Mouse (Mus musculus) neural tube, embryonic 14.5 days (tissue): ENCODE data around the gene Cdipt. TPM values are rescaled to one million over a fixed set of nuclear protein-coding genes. Genes with fewer than 3 reads are reported as not detected.

Source experiments
- ATAC-seq: fragments of 200-750 bp; cut with Nextera tagmentation; 2 replicates; pipeline ENCODE4 v1.8.0; 2017; ENCODE audit warnings: low read depth, mild to moderate bottlenecking, moderate TSS enrichment, moderate library complexity
- H3K27ac ChIP-seq: fragments of 300-500 bp; sonication (generic); 2 replicates; pipeline ENCODE4 v1.5.1; 2014; ENCODE audit warnings: low read depth, mild to moderate bottlenecking, control low read depth, low read length, moderate library complexity, mixed read lengths
- H3K27me3 ChIP-seq: fragments of 300-500 bp; sonication (generic); 2 replicates; pipeline ENCODE4 v1.6.1; 2014; ENCODE audit warnings: low read length; ENCODE audit not compliant: control insufficient read depth, insufficient read depth
- H3K36me3 ChIP-seq: fragments of 300-500 bp; sonication (generic); 2 replicates; pipeline ENCODE4 v1.6.1; 2014; ENCODE audit warnings: low read length, mixed read lengths; ENCODE audit not compliant: control insufficient read depth, insufficient read depth
- H3K4me1 ChIP-seq: fragments of 300-500 bp; sonication (generic); 2 replicates; pipeline ENCODE4 v1.6.1; 2014; ENCODE audit warnings: low read length; ENCODE audit not compliant: control insufficient read depth, insufficient read depth
- H3K4me2 ChIP-seq: fragments of 300-500 bp; sonication (generic); 2 replicates; pipeline ENCODE4 v1.6.1; 2014; ENCODE audit warnings: mild to moderate bottlenecking, low read depth, low read length, control low read depth
- H3K4me3 ChIP-seq: fragments of 300-500 bp; sonication (generic); 2 replicates; pipeline ENCODE4 v1.5.1; 2014; ENCODE audit warnings: low read depth, low read length, control low read depth, mixed read lengths
- H3K9ac ChIP-seq: fragments of 300-500 bp; sonication (generic); replicated peaks from 2 replicates; pipeline ENCODE4 v1.6.1; 2014; ENCODE audit warnings: low read depth, mild to moderate bottlenecking, control low read depth, low read length, mixed read lengths
- H3K9me3 ChIP-seq: fragments of 300-500 bp; sonication (generic); 2 replicates; pipeline ENCODE4 v1.6.1; 2016; ENCODE audit warnings: low read length; ENCODE audit not compliant: control insufficient read depth
- WGBS: fragments of 180-500 bp; shearing (Covaris S2); extraction: QIAGEN DNeasy Blood & Tissue Kit; methylation state at CpG from one replicate; pipeline ENCODE4 v1.1.7; 2014; 5-methylcytosine and 5-hydroxymethylcytosine counted together
- polyA plus RNA-seq: library from polyadenylated mRNA; unstranded; fragments of >200 nt; fragmentation: Nextera tagmentation; extraction: Ambion mirVana; gene quantifications from 2 replicates; pipeline ENCODE4 v1.2.1, GENCODE M21; 2014

Cdipt gene
- polyA plus RNA-seq, 1 experiment from 2014 or later = 105 TPM

DNA sequence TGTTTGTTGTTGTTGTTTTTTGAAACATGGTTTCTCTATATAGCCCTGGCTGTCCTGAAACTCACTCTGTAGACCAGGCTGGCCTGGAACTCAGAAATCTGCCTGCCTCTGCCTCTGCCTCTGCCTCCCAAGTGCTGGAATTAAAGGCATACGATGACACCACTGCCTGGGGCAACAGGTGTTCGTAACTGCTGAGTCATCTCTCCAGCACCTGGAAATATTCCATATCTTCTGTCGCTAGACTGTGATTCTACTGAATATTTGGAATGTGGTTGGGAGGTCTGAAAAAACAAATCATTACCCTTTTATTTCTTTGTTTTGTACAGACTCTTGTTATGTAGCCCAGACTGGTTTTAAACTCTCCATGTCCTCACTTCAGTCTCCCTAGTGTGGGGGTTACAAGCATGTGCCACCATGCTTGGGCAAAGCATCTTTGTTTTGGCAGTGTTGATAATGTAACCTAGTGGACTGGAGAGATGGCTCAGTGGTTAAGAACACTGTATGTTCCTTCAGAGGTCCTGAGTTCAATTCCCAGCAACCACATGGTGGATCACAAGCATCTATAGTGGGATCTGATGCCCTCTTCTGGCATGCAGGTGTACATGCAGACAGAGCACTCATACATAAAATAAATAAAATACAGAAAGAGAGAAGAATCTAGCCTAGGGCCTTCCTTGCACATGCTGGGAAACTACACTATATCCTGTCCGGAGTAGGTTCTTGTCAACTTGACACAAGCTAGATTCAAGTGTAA lies 28.6 kb downstream of the Cdipt start:
- no peak overlapping the region for H3K27ac ChIP-seq
- no peaks in the 10 kb centered on the region for H3K36me3 ChIP-seq
- H3K4me3 ChIP-seq = no peak overlapping the region
- 92% methylated on average over 4 of the region's 4 CpGs for WGBS
- H3K4me2 ChIP-seq = no peak overlapping the region
- H3K9ac ChIP-seq = no peak overlapping the region
- no peaks in the 10 kb centered on the region for H3K9me3 ChIP-seq
- H3K4me1 ChIP-seq = no peaks in the 10 kb centered on the region
- H3K27me3 ChIP-seq = no peaks in the 10 kb centered on the region
- no peak for ATAC-seq

DNA sequence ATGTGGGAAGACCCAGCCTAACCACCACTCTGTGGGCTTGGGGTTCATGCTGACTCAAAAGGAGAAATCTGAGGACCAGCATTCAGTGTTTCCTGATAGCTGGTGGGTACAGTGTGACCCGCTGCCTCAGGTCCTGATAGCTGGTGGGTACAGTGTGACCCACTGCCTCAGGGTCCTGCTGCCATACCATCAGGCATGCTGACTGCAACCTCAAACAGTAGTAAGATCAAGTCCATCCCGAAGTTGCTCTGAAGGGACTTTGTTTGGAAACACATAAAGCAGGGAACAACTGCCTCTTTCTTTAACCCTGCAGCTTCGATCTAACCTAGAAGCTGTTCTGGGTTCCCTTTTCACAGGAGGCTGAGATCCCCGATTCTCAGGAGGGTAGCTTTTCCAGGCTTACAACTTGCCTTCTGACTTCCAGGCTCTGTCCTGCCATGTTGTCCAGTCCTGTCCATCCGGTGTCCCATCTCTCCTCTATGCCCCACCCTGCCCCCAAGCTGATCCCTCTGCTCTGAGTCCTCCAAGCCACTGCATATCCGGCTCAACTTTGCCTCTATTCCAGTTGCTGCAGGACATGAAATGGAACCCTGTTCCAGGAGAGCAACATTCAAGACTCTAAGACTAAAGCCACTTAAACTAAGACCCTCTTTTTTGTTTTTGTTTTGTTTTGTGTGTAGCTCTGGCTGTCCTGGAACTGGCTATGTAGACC lies 31.8 kb downstream of the Cdipt start:
- Histone ChIP-seq H3K4me1 (no peaks in the 10 kb centered on the region), H3K27ac (no peak overlapping the region), H3K9ac (no peak overlapping the region), H3K4me3 (no peak overlapping the region), H3K9me3 (no peaks in the 10 kb centered on the region), H3K36me3 (no peaks in the 10 kb centered on the region), H3K27me3 (no peaks in the 10 kb centered on the region), H3K4me2 (no peak overlapping the region)
- WGBS = 84% methylated on average over 6 of the region's 6 CpGs
- ATAC-seq = no peak

- H3K36me3 ChIP-seq = peaks cover under 1% of the 10 kb centered on the region; the same call in 1 of the 2 replicates
- H3K4me2 ChIP-seq = no peak overlapping the region
- peak; percentile 74; the same call in 1 of the 2 replicates for ATAC-seq
- H3K4me1 ChIP-seq = no peaks in the 10 kb centered on the region
- no peaks in the 10 kb centered on the region for H3K27me3 ChIP-seq
- no peak overlapping the region for H3K4me3 ChIP-seq
- H3K27ac ChIP-seq = 0 out of 2 replicates have a peak overlapping the region, but pooled peaks have one; percentile 23
- no peak overlapping the region for H3K9ac ChIP-seq
- H3K9me3 ChIP-seq = no peaks in the 10 kb centered on the region
- 55% methylated on average over 9 of the region's 9 CpGs for WGBS
Measured at GRCm38 (mm10) chr7:127008239-127009019, 32.7 kb downstream of the Cdipt start.

GRCm38 (mm10) chr7:127009307-127010085 lies 33.8 kb downstream of the Cdipt start:
- Histone ChIP-seq H3K4me2 (no peak overlapping the region), H3K9ac (no peak overlapping the region), H3K4me1 (no peaks in the 10 kb centered on the region), H3K27me3 (no peaks in the 10 kb centered on the region), H3K9me3 (no peaks in the 10 kb centered on the region), H3K27ac (no peak overlapping the region), H3K36me3 (peaks cover 2% of the 10 kb centered on the region; the same call in 1 of the 2 replicates), H3K4me3 (no peak overlapping the region)
- 86% methylated on average over 17 of the region's 17 CpGs for WGBS
- ATAC-seq = no peak

DNA sequence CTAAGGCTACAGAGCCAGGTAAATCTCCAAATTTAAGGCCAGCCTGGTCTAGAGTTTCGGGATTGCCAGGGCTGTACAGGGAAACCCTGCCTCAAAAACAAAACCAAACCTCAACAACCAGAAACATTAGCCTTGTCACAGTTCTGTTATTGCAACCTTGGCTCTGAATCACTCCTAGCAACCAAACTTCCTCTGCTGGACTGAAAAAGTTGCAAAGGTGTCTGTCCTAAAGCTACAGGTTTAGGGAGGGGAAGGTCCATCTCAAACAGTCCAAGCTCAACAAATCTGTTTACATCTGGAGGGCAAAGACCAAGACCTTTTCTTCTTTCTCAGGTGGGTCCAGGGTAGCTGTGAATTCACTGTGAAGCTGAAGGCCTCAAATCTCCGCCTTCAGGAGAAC lies 35.3 kb downstream of the Cdipt start:
- H3K27ac ChIP-seq = no peak overlapping the region
- WGBS = 94% methylated on average over 2 of the region's 2 CpGs

GRCm38 (mm10) chr7:127011717-127012116 lies 36.0 kb downstream of the Cdipt start:
- Histone ChIP-seq H3K27ac (no peak overlapping the region), H3K27me3 (no peaks in the 10 kb centered on the region), H3K4me1 (peaks cover 16% of the 10 kb centered on the region), H3K36me3 (peaks cover 2% of the 10 kb centered on the region; the same call in 1 of the 2 replicates), H3K9me3 (no peaks in the 10 kb centered on the region), H3K9ac (no peak overlapping the region), H3K4me2 (no peak overlapping the region), H3K4me3 (no peak overlapping the region)
- WGBS = 83% methylated on average over 2 of the region's 2 CpGs
- ATAC-seq = no peak

More for the DNA sequence above, 35.3 kb downstream of the Cdipt start:
- Histone ChIP-seq H3K9me3 (no peaks in the 10 kb centered on the region), H3K4me2 (no peak overlapping the region), H3K36me3 (peaks cover 2% of the 10 kb centered on the region; the same call in 1 of the 2 replicates), H3K27me3 (no peaks in the 10 kb centered on the region), H3K4me3 (no peak overlapping the region), H3K4me1 (peaks cover 14% of the 10 kb centered on the region), H3K9ac (no peak overlapping the region)
- no peak for ATAC-seq

DNA sequence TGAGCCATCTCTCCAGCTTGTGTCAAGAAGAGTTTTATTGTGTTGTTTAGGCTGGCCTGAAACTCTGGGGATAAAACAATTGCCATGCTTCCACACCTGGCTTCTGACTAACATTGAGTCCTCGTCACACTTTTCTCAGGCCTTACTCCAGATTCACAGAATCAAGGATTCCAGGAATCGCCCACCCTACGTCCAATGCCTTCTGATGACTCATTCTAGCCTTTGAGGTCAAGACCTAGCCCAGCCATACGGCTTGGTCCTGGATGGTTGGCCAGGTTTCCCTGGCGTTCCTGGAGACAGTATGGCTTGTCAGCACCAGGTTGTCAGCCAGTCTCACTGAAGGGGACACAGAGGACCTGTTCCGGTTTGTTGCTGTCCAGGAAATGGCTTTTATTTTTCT lies 36.7 kb downstream of the Cdipt start:
- 92% methylated on average over 6 of the region's 6 CpGs for WGBS
- no peaks in the 10 kb centered on the region for H3K27me3 ChIP-seq
- H3K4me3 ChIP-seq = no peak overlapping the region
- no peak overlapping the region for H3K9ac ChIP-seq
- no peak for ATAC-seq
- H3K4me1 ChIP-seq = peaks cover 16% of the 10 kb centered on the region
- peaks cover 2% of the 10 kb centered on the region; the same call in 1 of the 2 replicates for H3K36me3 ChIP-seq
- no peaks in the 10 kb centered on the region for H3K9me3 ChIP-seq
- no peak overlapping the region for H3K4me2 ChIP-seq
- no peak overlapping the region for H3K27ac ChIP-seq

DNA sequence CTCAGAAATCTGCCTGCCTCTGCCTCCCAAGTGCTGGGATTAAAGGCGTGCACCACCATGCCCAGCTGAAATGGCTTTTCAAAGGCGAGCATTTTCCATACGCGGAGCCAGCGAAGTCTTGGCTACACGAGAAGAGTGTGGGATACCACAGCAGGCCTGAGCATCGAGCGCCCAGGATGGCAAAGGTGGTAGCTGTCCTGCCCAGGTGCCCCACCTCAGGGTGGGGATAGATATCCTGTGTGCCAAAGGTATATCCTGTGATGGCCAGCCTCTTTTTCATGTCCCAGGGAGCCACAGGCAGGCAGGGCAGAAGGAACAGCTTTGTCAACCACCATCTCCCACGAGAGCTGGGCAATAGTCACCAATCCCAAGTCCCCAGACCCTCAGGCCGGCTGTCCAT lies 37.1 kb downstream of the Cdipt start:
- Histone ChIP-seq H3K9ac (no peak overlapping the region), H3K27me3 (no peaks in the 10 kb centered on the region), H3K36me3 (peaks cover 2% of the 10 kb centered on the region; the same call in 1 of the 2 replicates), H3K4me3 (no peak overlapping the region), H3K9me3 (no peaks in the 10 kb centered on the region), H3K4me2 (no peak overlapping the region), H3K27ac (no peak overlapping the region), H3K4me1 (peaks cover 19% of the 10 kb centered on the region)
- WGBS = 95% methylated on average over 10 of the region's 10 CpGs
- ATAC-seq = no peak
